Mouse (Mus musculus) kidney, postnatal 14 days (tissue): Measurements from ENCODE around the gene Cds2.
"Not testable (repeated sequence)": the region's sequence is repeated elsewhere in the genome, so short reads cannot be mapped to it uniquely, and the experiment has no call there.

Experiments used
- DNase-seq: peaks from one replicate; pipeline ENCODE4 v3.0.0; 2022; ENCODE audit warnings: mixed read lengths

Gene Cds2

DNA sequence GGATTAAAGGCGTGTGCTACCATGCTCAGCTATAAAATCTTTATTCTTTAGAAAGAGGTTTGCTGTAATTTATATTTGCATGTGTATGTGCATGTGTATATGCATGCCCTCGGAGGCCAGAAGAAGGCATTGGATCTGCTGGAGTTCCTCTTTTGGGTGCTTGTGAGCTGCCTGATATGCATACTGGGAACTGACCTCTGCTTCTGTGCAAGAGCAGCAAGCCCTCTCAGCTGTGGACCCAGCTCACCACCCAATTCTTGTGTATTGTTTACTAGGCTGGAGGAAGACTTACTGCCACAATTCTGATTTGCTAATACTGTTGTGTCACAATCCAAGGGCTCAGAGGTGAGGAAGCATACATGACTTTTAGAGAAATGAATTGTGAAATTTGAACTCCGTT is 3.1 kb downstream of the Cds2 start:
- DNase-seq, result no peak

DNA sequence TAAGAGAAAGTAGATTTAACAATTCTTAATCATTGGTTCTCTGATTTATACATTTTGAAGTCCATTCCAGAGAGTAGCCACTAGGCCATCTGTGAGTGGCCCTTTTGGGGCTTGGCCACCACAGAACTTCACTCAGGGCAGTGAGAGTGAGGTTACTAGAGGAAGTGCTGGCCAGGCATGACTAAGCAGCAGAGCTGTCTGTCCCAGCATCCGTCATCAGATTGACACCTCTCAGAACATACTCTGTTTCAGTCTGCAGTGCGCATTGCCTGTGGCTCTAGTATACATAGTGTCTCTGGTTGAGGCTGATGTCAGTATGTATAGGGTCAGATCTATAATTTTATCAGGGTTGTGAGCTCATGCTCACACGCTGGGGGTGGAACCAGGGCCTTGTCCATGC is 6.3 kb downstream of the Cds2 start:
- no peak for DNase-seq

DNA sequence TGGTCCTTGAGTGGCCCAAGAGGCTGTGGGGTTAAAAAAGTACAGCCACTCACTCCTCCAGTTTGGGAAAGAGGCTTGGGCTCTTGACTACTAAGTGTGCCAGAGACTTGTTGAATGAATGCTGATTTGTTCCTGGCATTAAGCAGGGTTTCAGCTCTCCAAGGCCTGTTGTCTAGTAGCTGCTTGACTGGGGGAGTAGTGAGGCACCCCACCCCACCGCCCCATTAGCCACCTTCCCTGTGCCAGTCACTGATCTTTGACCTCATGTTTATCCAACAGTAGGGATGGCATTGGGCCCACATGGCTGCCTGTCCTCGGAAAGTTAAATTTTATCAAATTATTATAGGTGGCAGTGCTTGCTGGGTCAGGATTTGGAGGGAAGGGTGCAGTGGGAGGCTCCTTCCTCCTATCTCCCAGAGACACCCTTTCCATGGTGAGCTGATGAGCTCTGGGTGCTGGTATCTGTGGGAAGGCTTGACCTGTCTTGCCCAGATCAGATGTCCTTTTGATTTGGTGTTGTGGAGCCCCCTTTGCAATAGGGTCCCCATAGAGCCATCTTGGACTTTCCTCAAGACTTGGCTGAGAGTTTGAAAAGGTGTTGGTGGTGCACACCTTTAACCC is 7.5 kb downstream of the Cds2 start:
- peak; percentile 67 for DNase-seq

GRCm38 (mm10) chr2:132272694-132273389 is 9.9 kb downstream of the Cds2 start:
- DNase-seq, result no peak

- DNase-seq, result no peak
Measured at GRCm38 (mm10) chr2:132275527-132275926, 12.6 kb downstream of the Cds2 start.

- DNase-seq, result no peak
Measured at GRCm38 (mm10) chr2:132276249-132276648, 13.3 kb downstream of the Cds2 start.

DNA sequence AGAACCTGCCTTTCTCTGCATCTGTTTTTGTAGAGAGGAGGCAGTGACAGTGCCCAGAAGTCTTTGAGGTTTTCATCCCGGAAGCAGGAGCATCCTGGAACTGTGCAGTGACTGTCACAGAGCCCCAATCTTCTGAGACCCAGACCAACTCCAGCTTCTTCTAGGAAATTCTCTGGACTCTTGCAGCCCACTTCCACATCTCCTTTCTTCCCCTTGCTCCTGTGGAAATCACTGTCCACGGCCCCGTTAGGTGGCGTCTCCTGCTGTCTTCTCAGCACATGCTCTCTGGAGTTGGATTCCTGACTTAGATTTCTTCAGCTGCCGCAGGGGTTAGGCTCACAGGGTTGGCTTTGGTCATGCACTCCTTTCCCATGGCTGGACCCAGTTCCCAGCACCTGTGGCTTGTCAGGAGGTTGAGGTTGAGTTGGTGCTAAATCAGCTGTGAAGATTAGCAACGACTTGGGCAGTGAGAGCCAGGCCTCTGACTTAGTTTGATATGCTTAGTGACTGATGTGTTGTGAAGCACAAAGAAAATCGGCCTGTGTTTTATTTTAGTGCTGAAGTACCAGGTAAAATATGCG is 15.4 kb downstream of the Cds2 start:
- DNase-seq, result no peak

- no peak for DNase-seq
Measured at GRCm38 (mm10) chr2:132279336-132279882, 16.5 kb downstream of the Cds2 start.

DNA sequence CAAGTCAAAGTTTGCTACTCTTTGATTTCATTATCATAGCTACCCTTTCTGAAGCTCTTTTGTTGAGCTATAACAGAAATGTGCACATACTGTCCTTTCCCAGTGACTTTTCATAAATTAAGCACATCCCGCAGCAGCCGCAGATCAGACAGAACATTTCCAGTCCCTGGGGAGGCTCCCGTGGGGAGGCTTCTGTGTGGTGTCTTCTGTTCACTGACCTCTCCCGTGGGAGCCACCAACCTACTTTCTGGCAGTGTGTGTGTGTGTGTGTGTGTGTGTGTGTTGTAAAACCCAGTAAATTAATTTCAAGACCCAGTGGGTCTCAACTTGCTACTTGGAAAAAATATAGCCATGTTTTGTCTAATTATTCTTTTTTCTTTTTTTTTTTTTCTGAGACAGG is 17.0 kb downstream of the Cds2 start:
- DNase-seq, result peak; percentile 49

DNA sequence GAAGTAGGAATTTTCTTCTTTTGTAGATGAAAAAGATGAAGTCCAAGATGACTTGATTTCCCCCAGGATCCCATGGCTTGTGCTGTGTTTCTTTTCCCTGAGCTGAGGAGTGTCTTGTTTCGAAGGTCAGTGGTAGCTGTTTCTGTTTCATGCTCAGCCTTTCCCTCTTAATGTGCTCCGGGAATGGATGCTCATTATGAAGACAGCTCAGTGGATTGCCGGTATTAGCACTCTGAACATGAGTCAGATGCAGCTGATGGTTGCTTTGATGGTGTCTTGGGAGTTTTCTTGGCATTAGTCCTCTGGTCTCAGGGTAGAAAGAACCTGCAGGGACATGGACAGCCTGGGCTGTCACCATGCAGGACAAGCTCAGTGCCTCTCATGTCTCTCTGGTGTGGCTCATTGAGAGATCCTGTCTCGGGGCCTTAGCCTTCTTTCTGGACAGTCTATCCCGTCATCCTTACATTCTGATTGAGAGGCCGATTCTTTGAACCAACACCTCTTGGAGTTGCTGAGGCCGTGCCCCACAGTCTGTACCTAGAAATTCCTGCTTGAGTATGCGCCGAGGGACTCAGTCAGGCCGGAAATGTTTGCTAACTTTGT is 17.7 kb downstream of the Cds2 start:
- no peak for DNase-seq

DNA sequence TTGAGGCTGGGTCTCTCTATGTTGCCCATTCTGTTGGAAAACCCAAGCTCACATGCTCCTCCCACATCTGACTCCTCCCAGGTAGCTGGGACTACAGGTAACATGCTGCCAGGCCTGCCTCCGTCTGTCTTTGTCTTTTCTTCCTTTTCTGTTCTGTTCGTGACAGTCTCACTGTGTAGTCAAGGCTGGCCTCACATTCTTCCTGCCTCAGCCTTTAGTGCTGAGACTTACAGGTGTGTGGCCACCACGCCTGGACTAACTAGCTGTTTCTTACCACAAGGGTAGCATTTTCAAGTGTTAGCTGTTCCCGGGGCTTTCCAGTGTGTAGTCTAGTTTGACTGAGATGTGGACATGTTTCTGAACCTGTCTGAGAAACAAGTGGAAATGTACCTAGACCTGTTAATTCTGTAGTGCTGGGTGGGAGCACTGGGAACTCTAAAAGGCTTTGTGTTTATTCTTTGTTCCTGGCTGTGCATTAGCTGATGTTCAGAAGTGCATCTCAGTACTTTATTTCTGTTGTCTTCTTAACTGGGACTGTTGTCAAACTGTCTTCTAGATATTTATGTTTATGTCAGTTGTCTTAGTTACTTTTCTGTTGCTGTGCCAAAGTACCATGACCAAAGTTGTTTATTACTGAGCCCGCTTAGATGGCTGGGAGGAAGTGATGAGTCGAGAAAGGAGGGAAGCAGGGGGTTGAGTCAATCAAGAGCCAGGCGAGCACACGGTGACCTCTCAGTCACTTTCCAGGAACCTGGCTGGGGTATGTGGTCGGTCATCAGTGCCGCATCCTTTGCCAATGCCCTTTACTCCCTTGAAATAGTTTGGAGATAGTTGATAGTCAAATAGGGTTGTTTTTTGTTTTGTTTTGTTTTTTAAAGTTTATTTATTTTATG is 18.9 kb downstream of the Cds2 start:
- DNase-seq, result peak; percentile 38

GRCm38 (mm10) chr2:132282453-132283174 is 19.7 kb downstream of the Cds2 start:
- DNase-seq, result no peak

- DNase-seq, result no peak
Measured at GRCm38 (mm10) chr2:132283236-132284070, 20.5 kb downstream of the Cds2 start.

- peak; percentile 78 for DNase-seq
Measured at GRCm38 (mm10) chr2:132284492-132285139, 21.7 kb downstream of the Cds2 start.

DNA sequence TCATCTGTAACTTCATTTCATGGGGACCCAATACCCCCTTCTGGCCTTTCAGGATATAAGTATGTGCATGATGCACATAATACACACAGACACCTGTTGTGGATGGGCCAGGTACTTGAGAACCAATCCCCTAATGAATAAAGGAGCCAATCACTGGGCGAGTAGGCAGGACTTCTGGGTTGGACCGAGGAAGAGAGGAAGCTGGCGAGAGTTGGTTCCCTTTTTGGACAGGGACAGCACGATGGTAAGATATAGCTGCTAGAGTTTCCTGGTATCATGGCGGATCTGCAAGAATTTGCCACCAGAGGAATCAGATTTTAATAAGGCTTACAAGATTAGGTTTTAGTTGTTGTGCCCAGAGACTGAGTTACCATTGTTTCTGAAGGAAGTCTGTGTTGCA is 22.8 kb downstream of the Cds2 start:
- not testable (repeated sequence) for DNase-seq

GRCm38 (mm10) chr2:132286376-132287076 is 23.6 kb downstream of the Cds2 start:
- DNase-seq, result no peak

DNA sequence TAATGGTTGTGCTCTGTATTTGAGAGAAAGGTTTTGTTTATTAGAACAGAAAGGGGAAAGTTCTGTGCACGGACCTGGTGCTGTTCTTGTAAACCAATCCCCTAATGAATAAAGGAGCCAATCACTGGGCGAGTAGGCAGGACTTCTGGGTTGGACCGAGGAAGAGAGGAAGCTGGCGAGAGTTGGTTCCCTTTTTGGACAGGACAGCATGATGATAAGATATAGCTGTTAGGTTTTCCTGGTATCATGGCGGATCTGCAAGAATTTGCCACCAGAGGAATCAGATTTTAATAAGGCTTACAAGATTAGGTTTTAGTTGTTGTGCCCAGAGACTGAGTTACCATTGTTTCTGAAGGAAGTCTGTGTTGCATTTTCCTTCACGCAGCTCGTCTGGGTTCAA is 26.3 kb downstream of the Cds2 start:
- DNase-seq, result not testable (repeated sequence)

- DNase-seq, result no peak
Measured at GRCm38 (mm10) chr2:132290808-132291207, 27.9 kb downstream of the Cds2 start.

DNA sequence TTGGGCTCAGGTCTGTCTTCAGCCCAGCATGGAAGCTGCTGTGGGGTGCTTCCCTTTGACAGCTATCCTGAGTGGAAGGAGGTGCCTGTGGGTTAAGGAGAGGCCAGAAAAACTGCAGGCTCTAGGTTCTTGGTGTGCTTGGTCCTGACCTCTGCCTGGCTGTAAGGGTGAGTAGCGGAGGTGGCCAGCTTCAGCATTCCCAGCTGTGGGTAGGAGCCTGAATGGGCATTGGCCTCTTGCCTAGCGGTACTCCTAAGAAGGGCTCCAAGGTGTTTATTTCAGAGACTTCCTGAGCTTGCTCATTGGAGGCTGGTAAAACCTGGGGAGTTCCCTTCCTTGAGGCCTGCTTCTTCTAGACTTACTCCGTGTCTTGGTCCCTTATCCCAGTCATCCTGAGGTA is 28.3 kb downstream of the Cds2 start:
- DNase-seq, result no peak

GRCm38 (mm10) chr2:132292083-132292482 is 29.1 kb downstream of the Cds2 start:
- DNase-seq, result peak; percentile 33
